Mouse (Mus musculus) hindbrain, embryonic 11.5 days (tissue): ENCODE results near the gene Gbx1. TPM values are rescaled to one million over a fixed set of nuclear protein-coding genes. Genes with fewer than 3 reads are reported as not detected.

Experiments
- ATAC-seq: fragments of 200-750 bp; cut with Nextera tagmentation; 2 replicates; pipeline ENCODE4 v1.8.0; 2017; ENCODE audit warnings: mild to moderate bottlenecking, moderate TSS enrichment, moderate library complexity; ENCODE audit not compliant: low FRiP score
- DNase-seq: peaks from one replicate; pipeline ENCODE4 v3.0.0-alpha.2; 2015; ENCODE audit warnings: low spot score
- H3K27ac ChIP-seq: fragments of 300-500 bp; sonication (generic); 2 replicates; pipeline ENCODE4 v1.5.1; 2014; ENCODE audit warnings: mild to moderate bottlenecking, low read depth, low read length
- H3K27me3 ChIP-seq: fragments of 300-500 bp; sonication (generic); 2 replicates; pipeline ENCODE4 v1.6.1; 2014; ENCODE audit warnings: mild to moderate bottlenecking, low read length, moderate library complexity, mixed read lengths; ENCODE audit not compliant: control insufficient read depth, insufficient read depth
- H3K36me3 ChIP-seq: fragments of 300-500 bp; sonication (generic); 2 replicates; pipeline ENCODE4 v1.6.1; 2014; ENCODE audit warnings: mild to moderate bottlenecking, low read length, moderate library complexity, mixed read lengths; ENCODE audit not compliant: control insufficient read depth, insufficient read depth
- H3K4me1 ChIP-seq: fragments of 300-500 bp; sonication (generic); replicated peaks from 2 replicates; pipeline ENCODE4 v1.6.1; 2014; ENCODE audit warnings: low read length, mixed read lengths; ENCODE audit not compliant: control insufficient read depth, insufficient read depth
- H3K4me2 ChIP-seq: fragments of 300-500 bp; sonication (generic); replicated peaks from 2 replicates; pipeline ENCODE4 v1.6.1; 2014; ENCODE audit warnings: mild to moderate bottlenecking, low read depth, low read length
- H3K4me3 ChIP-seq: fragments of 300-500 bp; sonication (generic); 2 replicates; pipeline ENCODE4 v1.5.1; 2014; ENCODE audit warnings: low read depth, low read length
- H3K9ac ChIP-seq: fragments of 300-500 bp; sonication (generic); 2 replicates; pipeline ENCODE4 v1.6.1; 2014; ENCODE audit warnings: low read depth, low read length
- H3K9me3 ChIP-seq: fragments of 300-500 bp; sonication (generic); 2 replicates; pipeline ENCODE4 v1.6.1; 2016; ENCODE audit warnings: low read length; ENCODE audit not compliant: control insufficient read depth
- WGBS: fragments of 180-500 bp; shearing (Covaris S2); extraction: QIAGEN DNeasy Blood & Tissue Kit; methylation state at CpG from one replicate; pipeline ENCODE4 v1.1.7; 2014; 5-methylcytosine and 5-hydroxymethylcytosine counted together
- polyA plus RNA-seq: library from polyadenylated mRNA; unstranded; fragments of >200 nt; fragmentation: Nextera tagmentation; extraction: Ambion mirVana; gene quantifications from 2 replicates; pipeline ENCODE4 v1.2.1, GENCODE M21; 2014

Gbx1 gene
- polyA plus RNA-seq, 1 experiment from 2014 or later, result 1.0 TPM

GRCm38 (mm10) chr5:24533391-24533790 lies 6.4 kb upstream of the Gbx1 start:
- WGBS, result 45% methylated on average over 11 of the region's 11 CpGs
- H3K4me3 ChIP-seq, result no peak overlapping the region
- H3K36me3 ChIP-seq, result no peaks in the 10 kb centered on the region
- ATAC-seq (no peak), DNase-seq (no peak)
- H3K4me2 ChIP-seq, result no peak overlapping the region
- H3K9ac ChIP-seq, result no peak overlapping the region
- no peaks in the 10 kb centered on the region for H3K9me3 ChIP-seq
- H3K4me1 ChIP-seq, result no peaks in the 10 kb centered on the region
- H3K27me3 ChIP-seq, result peaks cover 12% of the 10 kb centered on the region
- H3K27ac ChIP-seq, result no peak overlapping the region

GRCm38 (mm10) chr5:24530042-24530689 lies 3.2 kb upstream of the Gbx1 start:
- no peak overlapping the region for H3K9ac ChIP-seq
- 20% methylated on average over 24 of the region's 24 CpGs for WGBS
- no peaks in the 10 kb centered on the region for H3K36me3 ChIP-seq
- DNase-seq, result peak; percentile 96
- peaks cover 6% of the 10 kb centered on the region; the same call in 1 of the 2 replicates for H3K4me1 ChIP-seq
- H3K4me2 ChIP-seq, result no peak overlapping the region
- no peak overlapping the region for H3K27ac ChIP-seq
- H3K9me3 ChIP-seq, result no peaks in the 10 kb centered on the region
- peak; percentile 42; the same call in 1 of the 2 replicates for ATAC-seq
- H3K27me3 ChIP-seq, result peaks cover 36% of the 10 kb centered on the region
- H3K4me3 ChIP-seq, result no peak overlapping the region

GRCm38 (mm10) chr5:24527780-24528179 lies 778 bp upstream of the Gbx1 start:
- DNase-seq, result peak; percentile 38
- Histone ChIP-seq H3K9me3 (no peaks in the 10 kb centered on the region), H3K36me3 (no peaks in the 10 kb centered on the region), H3K27ac (no peak overlapping the region), H3K4me3 (no peak overlapping the region), H3K4me2 (no peak overlapping the region), H3K9ac (no peak overlapping the region), H3K4me1 (peaks cover 6% of the 10 kb centered on the region; the same call in 1 of the 2 replicates), H3K27me3 (peaks cover 51% of the 10 kb centered on the region)
- WGBS, result 12% methylated on average over 6 of the region's 6 CpGs
- no peak for ATAC-seq

- H3K9me3 ChIP-seq, result no peaks in the 10 kb centered on the region
These were observed 663 bp downstream of the Gbx1 start for GRCm38 (mm10) chr5:24526190-24526888.

GRCm38 (mm10) chr5:24525360-24526189 lies 1.4 kb downstream of the Gbx1 start:
- peak overlapping the region; percentile 47 for H3K4me3 ChIP-seq
- H3K9me3 ChIP-seq, result no peaks in the 10 kb centered on the region
- 2% methylated on average over 34 of the region's 34 CpGs for WGBS
- H3K27ac ChIP-seq, result no peak overlapping the region
- H3K36me3 ChIP-seq, result no peaks in the 10 kb centered on the region
- peak; percentile 62 for DNase-seq
- H3K4me2 ChIP-seq, result peak overlapping the region; percentile 84
- ATAC-seq, result no peak
- H3K27me3 ChIP-seq, result peaks cover 51% of the 10 kb centered on the region
- peaks cover 6% of the 10 kb centered on the region; the same call in 1 of the 2 replicates for H3K4me1 ChIP-seq
- H3K9ac ChIP-seq, result peak overlapping the region; percentile 65

More at GRCm38 (mm10) chr5:24526190-24526888, 663 bp downstream of the Gbx1 start:
- DNase-seq (no peak), ATAC-seq (peak; percentile 70)
- Histone ChIP-seq H3K9ac (peak overlapping the region; percentile 65), H3K4me3 (peak overlapping the region; percentile 47), H3K36me3 (no peaks in the 10 kb centered on the region), H3K27ac (no peak overlapping the region), H3K27me3 (peaks cover 51% of the 10 kb centered on the region), H3K4me2 (peak overlapping the region; percentile 84), H3K4me1 (peaks cover 6% of the 10 kb centered on the region; the same call in 1 of the 2 replicates)
- WGBS, result under 1% methylated on average over 39 of the region's 109 CpGs

- Histone ChIP-seq H3K9ac (no peak overlapping the region), H3K4me2 (peak overlapping the region; percentile 84), H3K4me1 (peaks cover 6% of the 10 kb centered on the region; the same call in 1 of the 2 replicates), H3K36me3 (no peaks in the 10 kb centered on the region), H3K9me3 (no peaks in the 10 kb centered on the region), H3K27ac (no peak overlapping the region), H3K27me3 (peaks cover 49% of the 10 kb centered on the region), H3K4me3 (peak overlapping the region; percentile 47)
- WGBS, result 15% methylated on average over 4 of the region's 4 CpGs
- no peak for ATAC-seq
- DNase-seq, result peak; percentile 31
These were observed 2.5 kb downstream of the Gbx1 start for GRCm38 (mm10) chr5:24524522-24524921.

GRCm38 (mm10) chr5:24523806-24524205 lies 3.2 kb downstream of the Gbx1 start:
- Histone ChIP-seq H3K4me1 (peaks cover 6% of the 10 kb centered on the region; the same call in 1 of the 2 replicates), H3K4me3 (no peak overlapping the region), H3K4me2 (peak overlapping the region; percentile 17; the same call in 1 of the 2 replicates), H3K9ac (no peak overlapping the region), H3K36me3 (no peaks in the 10 kb centered on the region), H3K27ac (no peak overlapping the region), H3K27me3 (peaks cover 43% of the 10 kb centered on the region), H3K9me3 (no peaks in the 10 kb centered on the region)
- 36% methylated on average over 8 of the region's 8 CpGs for WGBS
- DNase-seq, result peak; percentile 47
- no peak for ATAC-seq

- 75% methylated on average over 8 of the region's 8 CpGs for WGBS
- peaks cover 26% of the 10 kb centered on the region for H3K27me3 ChIP-seq
- no peak overlapping the region for H3K9ac ChIP-seq
- no peaks in the 10 kb centered on the region for H3K36me3 ChIP-seq
- no peak overlapping the region for H3K4me2 ChIP-seq
- H3K4me3 ChIP-seq, result no peak overlapping the region
- H3K27ac ChIP-seq, result no peak overlapping the region
- no peaks in the 10 kb centered on the region for H3K9me3 ChIP-seq
- ATAC-seq, result no peak
- H3K4me1 ChIP-seq, result peaks cover 2% of the 10 kb centered on the region; the same call in 1 of the 2 replicates
- DNase-seq, result no peak
These were observed 5.6 kb downstream of the Gbx1 start for GRCm38 (mm10) chr5:24521366-24521765.
